Mouse (Mus musculus): ENCODE measurements at regions not wholly inside any gene's neighbourhood (a gene's known extent, or its start where the extent isn't known, plus 50 kb on each side); places are given as distances from the start of the nearest gene placed in this dataset.

GRCm38 (mm10) chr8:9152313-9152925 is 462.1 kb upstream of the Arglu1 start:
- DNase-seq (ENCODE audit: low spot score): peak; percentile 4

GRCm38 (mm10) chr8:9144362-9144761 is 454.0 kb upstream of the Arglu1 start:
- DNase-seq (ENCODE audit: low spot score): no peak

GRCm38 (mm10) chr8:9139781-9140180 is 449.5 kb upstream of the Arglu1 start:
- no peak for DNase-seq (ENCODE audit: low spot score)

- DNase-seq (ENCODE audit: low spot score): no peak
Observed at GRCm38 (mm10) chr8:9139059-9139620, 448.8 kb upstream of the Arglu1 start.

GRCm38 (mm10) chr8:9133758-9134157 is 443.4 kb upstream of the Arglu1 start:
- peak; percentile 5 for DNase-seq (ENCODE audit: low spot score)

- no peak for DNase-seq (ENCODE audit: low spot score)
Observed at GRCm38 (mm10) chr8:9132612-9133218, 442.4 kb upstream of the Arglu1 start.

- DNase-seq (ENCODE audit: low spot score): no peak
Observed at GRCm38 (mm10) chr8:9131249-9131648, 440.9 kb upstream of the Arglu1 start.

GRCm38 (mm10) chr8:9124503-9124902 is 434.2 kb upstream of the Arglu1 start:
- DNase-seq (ENCODE audit: low spot score): no peak

GRCm38 (mm10) chr8:9117809-9118737 is 427.8 kb upstream of the Arglu1 start:
- no peak for DNase-seq (ENCODE audit: low spot score)

- DNase-seq (ENCODE audit: low spot score): no peak
Observed at GRCm38 (mm10) chr8:9095980-9096379, 405.7 kb upstream of the Arglu1 start.

- no peak for DNase-seq (ENCODE audit: low spot score)
Observed at GRCm38 (mm10) chr8:9094002-9094401, 403.7 kb upstream of the Arglu1 start.

GRCm38 (mm10) chr8:9093356-9093755 is 403.0 kb upstream of the Arglu1 start:
- no peak for DNase-seq (ENCODE audit: low spot score)

GRCm38 (mm10) chr8:9072724-9073123 is 382.4 kb upstream of the Arglu1 start:
- DNase-seq (ENCODE audit: low spot score): no peak

GRCm38 (mm10) chr8:9072286-9072685 is 382.0 kb upstream of the Arglu1 start:
- DNase-seq (ENCODE audit: low spot score): no peak

GRCm38 (mm10) chr8:9070953-9071352 is 380.6 kb upstream of the Arglu1 start:
- DNase-seq (ENCODE audit: low spot score): no peak

- DNase-seq (ENCODE audit: low spot score): no peak
Observed at GRCm38 (mm10) chr8:9069845-9070244, 379.5 kb upstream of the Arglu1 start.

GRCm38 (mm10) chr8:9067731-9068130 is 377.4 kb upstream of the Arglu1 start:
- no peak for DNase-seq (ENCODE audit: low spot score)

GRCm38 (mm10) chr8:9060166-9060565 is 369.8 kb upstream of the Arglu1 start:
- no peak for DNase-seq (ENCODE audit: low spot score)

GRCm38 (mm10) chr8:9055416-9055819 is 365.1 kb upstream of the Arglu1 start:
- DNase-seq (ENCODE audit: low spot score): no peak

GRCm38 (mm10) chr8:9054801-9055200 is 364.5 kb upstream of the Arglu1 start:
- DNase-seq (ENCODE audit: low spot score): no peak

GRCm38 (mm10) chr8:9051699-9052098 is 361.4 kb upstream of the Arglu1 start:
- DNase-seq (ENCODE audit: low spot score): no peak

- DNase-seq (ENCODE audit: low spot score): no peak
Observed at GRCm38 (mm10) chr8:9050740-9051475, 360.6 kb upstream of the Arglu1 start.
